Mouse (Mus musculus): Measurements from ENCODE around the gene Sh3d21. TPM values are rescaled to one million over a fixed set of nuclear protein-coding genes. Genes with fewer than 3 reads are reported as not detected.

Gene Sh3d21
- total RNA-seq (2023; ENCODE audit: inconsistent age): 0.80 to 1.00 TPM (median 0.96 TPM) in 4 replicates

DNA sequence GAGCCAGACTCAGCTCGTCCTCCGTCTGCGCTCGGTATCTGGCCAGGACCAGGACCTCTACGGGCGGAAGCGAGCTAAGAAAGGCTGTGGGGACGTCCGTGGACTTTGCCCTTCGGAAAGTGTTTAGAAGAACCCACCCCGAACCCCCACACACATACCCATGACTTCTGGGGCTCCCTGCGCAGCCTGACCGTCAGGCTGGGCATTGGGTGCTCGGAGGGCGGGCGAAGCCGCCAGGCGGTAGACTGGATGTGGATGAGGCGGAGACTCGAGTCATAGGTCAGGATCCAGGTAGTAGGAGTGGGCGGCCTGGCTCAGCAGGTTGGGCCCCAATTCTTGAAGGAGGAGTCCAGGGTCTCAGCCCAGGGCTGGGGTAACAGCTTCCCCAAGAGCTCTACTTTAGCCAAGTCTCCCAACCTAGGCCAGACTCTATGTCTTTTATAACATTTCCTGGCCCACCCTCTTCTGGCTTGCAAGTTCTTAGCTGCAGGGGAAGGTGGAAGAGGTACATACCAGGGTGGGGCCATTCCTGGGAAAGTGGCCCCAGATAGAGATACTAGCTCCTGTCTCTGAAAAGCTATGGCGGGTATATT is at the start of gene Sh3d21:
Gene Sh3d21 (minus strand): TSS at position 425 of the 593 bp plus-strand sequence.

DNA sequence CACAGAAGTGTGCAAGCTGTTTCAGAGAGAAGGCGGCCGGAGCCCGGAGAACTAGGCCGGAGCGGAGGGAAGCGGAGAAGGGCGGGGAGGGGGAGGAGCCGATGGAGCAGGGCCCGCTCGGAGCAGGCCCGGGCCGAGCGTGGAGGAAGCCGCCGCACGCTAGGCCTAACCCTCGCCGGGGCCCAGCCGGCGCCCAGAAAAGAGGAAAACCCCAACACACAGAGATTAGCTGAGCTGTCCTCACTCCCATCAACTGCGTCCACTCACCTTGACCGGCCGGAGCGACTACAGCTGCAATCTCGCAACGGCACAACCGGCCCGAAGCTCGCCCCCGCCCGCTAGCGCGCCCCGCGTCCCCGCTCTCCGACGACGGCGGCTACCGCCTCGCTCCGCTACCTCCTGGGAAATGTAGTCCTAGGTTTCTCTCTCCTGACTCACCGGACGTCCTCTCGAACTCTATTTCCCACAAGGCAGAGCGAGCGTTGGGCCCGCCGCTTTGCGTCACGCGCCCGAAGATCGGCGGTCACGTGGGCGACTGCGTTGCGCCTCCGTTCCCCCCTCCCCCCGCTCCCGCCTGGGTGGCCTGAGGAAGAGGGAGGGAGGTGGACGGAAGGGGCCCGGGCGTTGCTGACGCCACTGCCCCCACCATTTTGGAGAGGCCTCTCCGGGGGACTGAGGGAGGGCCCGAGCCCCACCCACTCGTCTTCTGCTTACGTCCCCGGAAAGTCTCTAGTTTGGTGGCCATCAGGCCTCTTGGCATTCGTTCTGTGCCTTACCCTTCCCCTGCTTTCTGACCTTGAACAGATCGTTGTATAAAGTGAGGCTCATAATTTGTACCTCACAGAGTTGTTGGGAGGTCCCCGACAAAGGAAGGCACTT is 39.3 kb upstream of the Sh3d21 start, which contains the start of gene Thrap3:
Gene Thrap3 (minus strand): TSS at position 458 of the 879 bp plus-strand sequence.

DNA sequence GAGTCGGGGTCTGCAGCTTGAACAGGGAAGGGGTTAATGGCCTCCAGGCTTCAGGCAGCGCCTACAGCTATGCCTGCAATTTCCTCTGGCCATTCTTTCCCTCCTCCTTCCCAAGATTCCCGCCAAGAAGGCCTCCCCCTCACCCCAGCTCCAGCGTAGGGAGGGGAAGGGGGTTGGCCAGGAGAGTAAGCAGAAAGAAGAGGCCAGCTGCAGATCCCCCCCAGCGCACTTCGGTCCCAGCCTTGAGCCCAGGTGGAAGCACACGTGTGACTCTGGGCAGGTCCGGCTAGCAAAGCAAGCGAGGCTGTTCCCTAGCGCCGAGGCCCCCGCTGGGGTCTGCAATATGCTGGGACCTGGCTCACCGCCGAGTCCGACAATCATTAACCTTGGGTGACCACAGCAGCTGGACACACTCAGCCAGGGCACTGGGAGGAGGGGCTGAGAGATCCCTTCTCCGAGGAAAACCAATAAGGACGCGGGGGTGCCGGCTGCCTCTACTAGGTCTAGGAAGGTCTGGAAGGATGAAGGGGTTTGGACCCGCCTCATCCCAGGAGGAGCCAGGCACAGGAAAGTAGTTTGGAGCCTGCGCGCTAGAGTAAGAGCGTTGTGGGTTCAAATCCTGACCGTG is 15.6 kb downstream of the Sh3d21 start, which contains the start of gene Eva1b:
Gene Eva1b (plus strand): TSS at position 212 of the 628 bp plus-strand sequence.

DNA sequence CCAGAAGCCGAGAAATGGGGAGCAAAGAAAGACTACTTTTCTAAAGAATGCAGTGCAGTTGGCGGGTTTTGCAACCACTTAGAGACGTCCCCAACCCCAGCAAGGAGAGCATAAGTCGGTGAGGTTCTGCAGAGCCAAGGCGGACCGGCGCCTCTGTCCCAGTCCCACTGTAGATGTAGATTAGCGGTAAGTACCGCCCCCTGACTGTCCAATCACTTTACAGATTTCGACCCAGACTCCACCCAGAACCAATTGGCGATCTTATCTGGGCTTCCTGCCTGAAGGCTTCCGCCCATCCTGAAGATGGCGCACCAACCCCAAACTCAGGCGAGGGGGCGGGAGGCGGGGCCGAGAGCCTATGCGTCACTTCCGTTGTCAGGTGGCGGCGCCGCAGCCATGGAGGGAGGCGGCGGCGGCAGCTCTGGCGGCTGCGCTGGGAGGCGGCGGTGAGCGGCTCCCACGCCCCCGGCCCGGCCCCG is 59.7 kb downstream of the Sh3d21 start, which contains the start of gene Stk40:
Gene Stk40 (plus strand): TSS at position 368 of the 479 bp plus-strand sequence.

Other genes with a start within 250 kb of the Sh3d21 start
- gene Csf3r, start 138.9 kb downstream of the Sh3d21 start, total RNA-seq (2023; ENCODE audit: inconsistent age): 0.78 to 1.4 TPM (median 1.3 TPM) in 4 replicates
- gene Mrps15, start 116.6 kb downstream of the Sh3d21 start, total RNA-seq (2023; ENCODE audit: inconsistent age): 43.7 to 55.8 TPM (median 49.2 TPM) in 4 replicates
- gene Oscp1, start 104.9 kb downstream of the Sh3d21 start, total RNA-seq (2023; ENCODE audit: inconsistent age): 0.35 to 1.0 TPM in 2 of 4 replicates, not detected in the others
- 14.8 to 17.5 TPM (median 17.2 TPM) in 4 replicates for gene Lsm10, start 66.9 kb downstream of the Sh3d21 start, total RNA-seq (2023; ENCODE audit: inconsistent age)
- 40.2 to 44.7 TPM (median 40.4 TPM) in 4 replicates for gene Stk40, start 59.5 kb downstream of the Sh3d21 start, total RNA-seq (2023; ENCODE audit: inconsistent age)
- 2.4 to 5.4 TPM (median 3.4 TPM) in 4 replicates for gene Eva1b, start 15.7 kb downstream of the Sh3d21 start, total RNA-seq (2023; ENCODE audit: inconsistent age)
- 536 to 621 TPM (median 609 TPM) in 4 replicates for gene Thrap3, start 39.3 kb upstream of the Sh3d21 start, total RNA-seq (2023; ENCODE audit: inconsistent age)
- 44.6 to 60.7 TPM (median 55.7 TPM) in 4 replicates for gene Map7d1, start 92.9 kb upstream of the Sh3d21 start, total RNA-seq (2023; ENCODE audit: inconsistent age)
- 40.2 to 46.6 TPM (median 44.6 TPM) in 4 replicates for gene Trappc3, start 98.8 kb upstream of the Sh3d21 start, total RNA-seq (2023; ENCODE audit: inconsistent age)
- not detected in 4 replicates for gene Col8a2, start 123.3 kb upstream of the Sh3d21 start, total RNA-seq (2023; ENCODE audit: inconsistent age)
- 33.3 to 45.0 TPM (median 39.4 TPM) in 4 replicates for gene Adprhl2, start 158.2 kb upstream of the Sh3d21 start, total RNA-seq (2023; ENCODE audit: inconsistent age)
- not detected in 4 replicates for gene Tekt2, start 162.2 kb upstream of the Sh3d21 start, total RNA-seq (2023; ENCODE audit: inconsistent age)